Mouse (Mus musculus): Measurements from ENCODE around the gene Rere.

The Rere gene

GRCm38 (mm10) chr4:150294870-150295269, 13.4 kb downstream of the Rere start:
- ChIA-PET CTCF (interaction anchor here (0.6 to 2.2 kb wide), 7 partner anchors 14 to 1137 kb away, joined by 3 to 19 read pairs (median 10); partner anchors contain the start of gene Rere (in 2 of the 4)), POLR2A (interaction anchor here in 3 of 4 experiments (0.9 to 4.2 kb wide), 6 partner anchors 9 to 30 kb away, joined by 3 to 21 read pairs (median 6); partner anchors contain the start of gene Rere (in 1 of the 3))

- POLR2A ChIA-PET: interaction anchor here (0.6 to 3.1 kb wide), 27 partner anchors 10 to 185 kb away, joined by 3 to 21 read pairs (median 4); partner anchors contain the start of gene Rere (in 3 of the 4)
- CTCF ChIA-PET: interaction anchor here (0.6 to 2.2 kb wide), 41 partner anchors 10 to 670 kb away, joined by 3 to 19 read pairs (median 4); partner anchors contain the start of gene Rere (in 3 of the 4)
These were observed 14.5 kb downstream of the Rere start for GRCm38 (mm10) chr4:150295966-150296365.

- ChIA-PET POLR2A (interaction anchor here in 3 of 4 experiments (0.9 to 2.5 kb wide), 7 partner anchors 8 to 315 kb away, joined by 3 to 9 read pairs (median 3); partner anchors contain the start of gene Rere (in 1 of the 3)), CTCF (interaction anchor here in 2 of 4 experiments (0.6 to 1.1 kb wide), 3 partner anchors 45 to 407 kb away, joined by 3 to 5 read pairs (median 4); no protein-coding TSS in a partner anchor)
These were observed 21.3 kb downstream of the Rere start for GRCm38 (mm10) chr4:150302726-150303125.

DNA sequence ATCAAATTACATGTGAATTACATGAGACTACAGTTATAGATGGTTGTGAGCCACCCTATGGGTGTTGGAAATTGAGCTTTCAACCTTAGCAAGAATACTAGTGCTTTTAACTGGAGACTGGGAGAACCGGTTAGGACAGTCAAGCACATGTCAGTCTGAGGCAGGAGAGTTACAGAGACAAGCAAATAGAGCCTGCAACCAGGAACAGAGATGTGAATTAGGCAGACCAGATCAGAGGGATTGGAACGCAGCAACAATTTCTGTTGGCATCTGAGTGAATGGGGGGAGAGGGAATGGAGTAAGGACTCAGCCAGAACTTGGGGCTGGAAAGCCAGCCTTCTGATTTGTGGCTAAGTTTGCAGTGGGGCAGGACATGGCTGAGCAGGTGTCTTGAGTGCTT, 25.3 kb downstream of the Rere start:
- CTCF ChIA-PET: interaction anchor here in 2 of 4 experiments (0.9 to 1.4 kb wide), 3 partner anchors 11 to 34 kb away, joined by 3 read pairs; no protein-coding TSS in a partner anchor
- POLR2A ChIA-PET: interaction anchor here in 3 of 4 experiments (0.7 to 1.6 kb wide), 11 partner anchors 9 to 514 kb away, joined by 3 to 4 read pairs (median 3); no protein-coding TSS in a partner anchor

GRCm38 (mm10) chr4:150307226-150307625, 25.8 kb downstream of the Rere start:
- ChIA-PET CTCF (no interaction called here), POLR2A (interaction anchor here in 3 of 4 experiments (0.7 to 1.6 kb wide), 10 partner anchors 8 to 515 kb away, joined by 3 to 4 read pairs (median 3); no protein-coding TSS in a partner anchor)

DNA sequence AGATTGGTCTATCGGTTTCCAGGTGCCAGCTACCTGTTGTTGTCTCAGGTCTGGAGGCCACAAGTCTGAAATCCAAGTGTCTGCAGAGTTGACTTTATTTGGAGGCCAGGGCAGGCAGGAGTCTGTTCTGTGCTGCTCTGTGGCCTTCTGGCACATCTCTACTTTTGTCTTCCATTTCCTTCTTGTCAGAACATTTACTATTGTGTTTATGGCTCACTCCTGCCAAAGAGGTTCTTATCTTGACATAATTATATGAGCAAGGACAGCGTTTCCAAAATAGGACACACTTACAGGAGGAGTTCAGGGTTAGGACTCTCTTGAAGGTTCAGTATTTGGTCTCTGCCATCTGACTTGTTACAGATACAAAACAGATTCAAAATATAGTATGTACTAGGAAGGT, 30.0 kb downstream of the Rere start:
- POLR2A ChIA-PET: interaction anchor here in 2 of 4 experiments (0.9 to 5.6 kb wide), 3 partner anchors 9 to 15 kb away, joined by 3 to 21 read pairs (median 3); no protein-coding TSS in a partner anchor

DNA sequence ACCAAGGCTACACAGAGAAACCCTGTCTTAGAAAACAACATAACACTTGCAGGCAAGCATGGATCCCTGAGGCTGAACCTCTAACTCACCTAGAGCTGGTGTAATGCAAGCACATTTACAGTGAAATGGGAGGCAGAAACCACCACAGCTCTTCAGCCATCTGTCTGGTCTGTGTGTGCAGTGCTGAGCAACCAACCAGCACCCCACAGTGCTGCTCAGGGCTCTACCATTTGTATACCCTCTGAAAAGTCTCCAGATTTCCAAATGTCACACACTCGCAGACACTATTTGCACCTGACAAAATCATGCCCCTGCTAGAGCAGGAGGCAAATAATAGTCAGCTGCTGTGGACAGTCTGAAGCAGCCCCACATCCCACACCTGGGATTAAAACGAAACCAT, 31.2 kb downstream of the Rere start:
- POLR2A ChIA-PET: interaction anchor here in 3 of 4 experiments (0.5 to 5.6 kb wide), 6 partner anchors 12 to 83 kb away, joined by 3 to 21 read pairs (median 4); no protein-coding TSS in a partner anchor
- CTCF ChIA-PET: interaction anchor here in 1 of 4 experiments (1.3 kb wide), 1 partner anchor 17 kb away, joined by 5 read pairs; no protein-coding TSS in a partner anchor

More for the DNA sequence above, 30.0 kb downstream of the Rere start:
- CTCF ChIA-PET: no interaction called here

GRCm38 (mm10) chr4:150315301-150315700, 33.9 kb downstream of the Rere start:
- ChIA-PET CTCF (no interaction called here), POLR2A (interaction anchor here in 2 of 4 experiments (1.0 to 1.3 kb wide), 4 partner anchors 8 to 25 kb away, joined by 3 read pairs; no protein-coding TSS in a partner anchor)

DNA sequence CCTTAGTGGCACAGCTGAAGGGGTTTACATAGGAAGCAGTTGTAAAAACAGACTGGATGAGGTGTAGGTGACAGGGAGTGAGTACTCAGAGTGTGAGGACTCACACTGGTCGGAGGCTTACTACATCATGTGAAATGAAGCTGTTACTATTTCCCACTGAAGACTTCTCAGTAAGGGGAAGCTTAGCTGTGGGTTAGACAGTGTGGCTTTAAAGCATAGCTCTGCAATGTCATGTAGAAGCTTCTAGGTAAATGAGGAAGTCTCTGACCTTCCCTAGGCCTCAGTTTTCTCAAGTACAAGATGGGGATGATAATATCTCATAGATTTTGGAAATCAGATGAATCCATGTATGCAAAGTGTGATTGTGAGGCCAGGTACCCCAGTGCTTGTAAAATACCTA, 35.1 kb downstream of the Rere start:
- CTCF ChIA-PET: interaction anchor here in 1 of 4 experiments (0.5 kb wide), 1 partner anchor 426 kb away, joined by 18 read pairs; no protein-coding TSS in a partner anchor
- POLR2A ChIA-PET: interaction anchor here in 1 of 4 experiments (0.9 to 1.2 kb wide), 4 partner anchors 8 to 13 kb away, joined by 3 read pairs; no protein-coding TSS in a partner anchor

DNA sequence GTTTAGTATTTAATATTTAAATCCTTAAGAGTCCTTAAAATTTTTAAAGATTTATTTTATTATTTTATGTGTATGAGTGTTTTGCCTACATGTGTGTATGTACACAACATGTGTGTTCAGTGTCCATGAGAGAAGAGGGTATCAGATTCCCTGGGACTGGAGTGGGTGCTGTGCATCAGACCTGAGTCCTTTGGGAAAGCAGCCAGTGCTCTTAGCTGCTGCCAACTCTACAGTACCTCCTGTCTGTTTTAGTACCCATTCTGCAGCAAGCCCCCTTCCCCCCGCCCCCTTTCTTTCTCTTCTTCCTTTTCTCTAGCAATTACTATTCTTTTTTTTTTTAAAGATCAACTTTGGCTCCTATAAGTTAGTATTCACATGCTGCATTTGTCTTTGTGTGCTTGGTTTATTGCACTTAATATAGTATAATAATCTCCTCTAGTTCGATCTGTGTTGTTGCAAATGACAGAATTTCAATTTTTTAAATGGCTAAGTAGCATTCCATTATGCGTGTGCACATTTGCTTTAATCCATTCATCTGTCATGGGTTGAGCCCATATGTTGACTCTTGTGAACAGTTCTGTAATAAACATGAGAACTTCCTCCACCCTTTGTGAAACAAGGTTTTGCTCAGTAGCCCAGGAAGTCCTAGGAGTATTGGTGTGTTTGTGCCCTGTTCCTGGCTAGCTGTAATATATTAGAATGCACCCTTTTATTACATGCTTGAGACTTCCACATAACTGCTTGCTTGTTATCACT, 43.8 kb downstream of the Rere start:
- ChIA-PET CTCF (no interaction called here), POLR2A (interaction anchor here in 3 of 4 experiments (0.5 to 1.2 kb wide), 5 partner anchors 9 to 399 kb away, joined by 3 to 4 read pairs (median 4); no protein-coding TSS in a partner anchor)

DNA sequence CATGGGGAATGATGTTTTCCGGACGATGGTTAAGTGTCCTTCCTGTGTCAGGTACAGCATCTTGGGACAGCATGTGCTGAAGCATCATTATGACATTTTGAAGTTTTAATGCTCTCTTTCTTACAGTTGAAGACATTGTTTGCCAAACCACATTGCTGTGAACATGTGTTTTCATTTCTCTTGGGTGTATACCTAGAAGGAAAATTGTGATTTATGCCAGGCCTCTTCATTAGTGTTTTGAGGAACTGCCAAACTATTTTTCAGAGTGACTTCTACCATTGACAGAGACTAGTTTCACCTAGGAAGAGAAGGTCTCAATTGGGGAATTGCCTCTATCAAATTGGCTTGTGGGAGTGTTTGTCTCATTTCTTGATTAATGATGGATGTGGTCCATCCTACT, 44.6 kb downstream of the Rere start:
- POLR2A ChIA-PET: interaction anchor here in 2 of 4 experiments (1.1 to 1.2 kb wide), 2 partner anchors 24 to 30 kb away, joined by 4 to 6 read pairs; no protein-coding TSS in a partner anchor
- CTCF ChIA-PET: interaction anchor here in 1 of 4 experiments (0.6 kb wide), 1 partner anchor 628 kb away, joined by 3 read pairs; no protein-coding TSS in a partner anchor

DNA sequence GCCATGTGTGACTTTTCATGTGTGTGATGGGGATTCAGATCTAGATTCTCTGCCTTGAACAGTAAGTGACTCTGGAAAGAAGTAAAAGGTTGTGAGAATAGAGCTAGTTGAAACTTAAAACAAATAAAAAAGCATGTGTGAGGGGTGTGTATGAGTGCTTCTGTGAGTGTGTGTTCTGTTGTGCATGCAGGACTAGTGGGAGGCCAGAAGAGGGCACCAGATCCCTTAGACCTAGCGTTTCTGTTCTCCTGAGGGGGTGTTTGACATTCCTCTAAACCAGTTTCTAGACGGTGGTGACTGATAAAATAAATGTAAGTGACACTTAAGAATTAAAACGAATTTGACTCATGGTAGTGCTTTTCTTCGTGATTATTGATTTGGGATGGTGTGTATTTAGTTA, 46.0 kb downstream of the Rere start:
- ChIA-PET POLR2A (interaction anchor here in 3 of 4 experiments (0.7 to 1.6 kb wide), 5 partner anchors 9 to 77 kb away, joined by 3 to 4 read pairs (median 3); no protein-coding TSS in a partner anchor), CTCF (interaction anchor here (0.5 to 1.7 kb wide), 14 partner anchors 10 to 486 kb away, joined by 3 to 5 read pairs (median 3); no protein-coding TSS in a partner anchor)

- POLR2A ChIA-PET: interaction anchor here in 2 of 4 experiments (0.6 to 1.4 kb wide), 2 partner anchors 13 to 99 kb away, joined by 3 to 5 read pairs; no protein-coding TSS in a partner anchor
- CTCF ChIA-PET: interaction anchor here in 1 of 4 experiments (0.8 kb wide), 1 partner anchor 13 kb away, joined by 3 read pairs; no protein-coding TSS in a partner anchor
These were observed 52.7 kb downstream of the Rere start for GRCm38 (mm10) chr4:150333927-150334682.

DNA sequence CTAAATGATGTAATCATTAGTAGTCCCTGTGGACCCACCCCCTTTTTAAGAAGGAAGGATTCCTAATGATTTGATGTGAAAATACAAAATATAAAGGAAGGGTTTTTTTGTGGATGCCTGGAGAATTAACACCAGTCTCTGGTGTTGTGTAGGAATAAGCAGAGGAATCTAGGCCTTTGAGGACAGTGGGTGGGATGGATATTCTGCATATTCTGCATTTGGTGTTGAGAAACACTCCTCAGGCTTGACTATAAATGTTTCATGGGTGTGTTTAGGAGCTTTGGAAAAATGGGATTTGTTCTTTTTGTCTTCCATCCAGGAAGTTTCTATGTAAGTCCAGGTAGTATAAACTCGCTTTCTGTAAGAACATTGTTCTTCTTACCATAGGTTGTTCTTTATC, 55.8 kb downstream of the Rere start:
- POLR2A ChIA-PET: interaction anchor here in 1 of 4 experiments (0.8 to 1.6 kb wide), 7 partner anchors 12 to 301 kb away, joined by 3 to 5 read pairs (median 3); no protein-coding TSS in a partner anchor
- CTCF ChIA-PET: interaction anchor here in 3 of 4 experiments (0.5 to 3.5 kb wide), 3 partner anchors 9 to 414 kb away, joined by 3 to 27 read pairs (median 5); no protein-coding TSS in a partner anchor

- CTCF ChIA-PET: interaction anchor here (0.5 to 3.5 kb wide), 33 partner anchors 9 to 563 kb away, joined by 3 to 27 read pairs (median 5); partner anchors contain the start of gene Rere (in 2 of the 4)
- POLR2A ChIA-PET: interaction anchor here in 2 of 4 experiments (0.6 to 2.9 kb wide), 12 partner anchors 13 to 657 kb away, joined by 3 to 9 read pairs (median 4); no protein-coding TSS in a partner anchor
These were observed 57.6 kb downstream of the Rere start for GRCm38 (mm10) chr4:150338906-150339650.

DNA sequence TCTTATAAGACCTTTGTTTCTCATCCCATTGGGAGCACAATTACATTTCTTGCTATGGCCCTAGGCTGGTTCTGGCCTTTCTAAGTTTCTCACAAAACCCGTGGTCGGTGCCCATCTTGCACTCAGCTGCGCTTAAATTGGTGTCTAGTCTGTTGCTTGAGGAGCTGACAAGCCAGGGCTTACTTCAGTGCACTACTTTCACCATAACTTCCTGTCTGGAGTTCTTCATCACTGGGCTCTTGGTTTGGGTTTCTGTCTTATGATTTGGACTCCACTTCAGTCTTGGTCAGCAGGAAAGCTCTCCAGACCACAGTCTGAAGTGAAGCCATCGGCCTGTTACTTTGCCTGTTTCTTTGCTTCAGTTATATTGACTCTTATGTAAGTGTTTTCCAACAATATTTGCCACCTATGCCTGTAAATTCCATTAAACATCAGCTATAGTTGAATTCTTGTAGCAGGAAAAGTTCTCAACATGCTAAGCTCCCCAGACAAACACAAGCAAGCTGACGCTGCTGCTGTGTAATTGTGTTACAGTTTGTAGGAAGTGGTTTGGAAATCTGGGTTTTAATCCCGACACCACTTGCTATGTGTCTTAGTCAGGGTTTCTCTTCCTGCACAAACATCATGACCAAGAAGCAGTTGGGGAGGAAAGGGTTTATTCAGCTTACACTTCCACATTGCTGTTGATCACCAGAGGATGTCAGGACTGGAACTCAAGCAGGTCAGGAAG, 59.5 kb downstream of the Rere start:
- ChIA-PET POLR2A (interaction anchor here in 2 of 4 experiments (0.9 to 2.9 kb wide), 14 partner anchors 11 to 284 kb away, joined by 3 to 9 read pairs (median 4); no protein-coding TSS in a partner anchor), CTCF (interaction anchor here (0.6 to 3.5 kb wide), 33 partner anchors 8 to 1123 kb away, joined by 3 to 27 read pairs (median 4); no protein-coding TSS in a partner anchor)

Data from embryonic stem cell, embryonic (primary cell).